Mouse (Mus musculus) retina, postnatal 1 day (tissue): ENCODE measurements around the gene Lmln.
"Not testable (repeated sequence)": the region's sequence is repeated elsewhere in the genome, so short reads cannot be mapped to it uniquely, and the experiment has no call there.

Experiments
- DNase-seq: peaks from one replicate; pipeline ENCODE4 v3.0.0-alpha.2; 2012

The Lmln gene

DNA sequence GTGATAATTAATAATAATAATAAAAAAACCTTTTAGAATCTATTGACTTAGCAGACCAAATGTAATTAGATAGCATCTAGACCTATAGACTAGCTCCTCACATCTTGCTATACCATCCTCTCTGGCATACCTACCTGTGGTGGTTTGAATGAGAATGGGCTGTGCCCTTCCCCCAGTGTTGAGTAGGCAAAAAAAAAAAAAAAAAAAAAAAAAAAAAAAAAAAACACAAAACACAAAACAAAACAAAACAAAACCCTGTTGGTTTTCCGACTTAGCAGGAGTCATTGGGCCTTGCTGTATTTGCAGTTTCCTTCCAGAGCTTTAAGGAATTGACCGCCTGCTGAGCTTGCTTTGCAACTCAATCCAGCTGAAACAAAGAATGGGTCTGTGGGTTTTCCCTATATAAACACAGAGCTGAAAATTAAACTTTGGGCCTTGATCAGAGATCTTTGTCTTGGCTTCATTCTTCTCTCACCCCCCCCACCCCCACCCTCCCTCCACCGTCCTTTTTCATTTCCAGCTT is 79.5 kb downstream of the Lmln start:
- DNase-seq: no peak

DNA sequence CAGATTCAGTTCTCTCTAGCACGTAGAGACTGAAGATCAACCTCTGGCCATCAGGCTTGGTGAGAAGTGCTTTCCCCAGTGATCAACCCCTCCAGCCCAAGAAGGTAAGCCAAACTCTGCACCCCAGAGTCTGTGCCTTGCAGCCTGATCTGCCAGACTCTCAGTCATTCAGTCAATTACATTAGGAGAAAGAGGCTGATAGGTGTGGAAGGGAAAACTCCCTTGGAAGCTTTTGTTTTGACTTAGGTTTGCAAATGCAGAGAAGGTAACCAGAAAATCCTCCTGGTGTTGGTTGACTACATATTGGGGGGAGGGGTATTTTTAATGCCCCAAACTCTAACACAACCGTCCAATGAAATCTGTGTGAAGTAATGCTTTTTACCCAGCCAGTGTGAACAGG is 81.1 kb downstream of the Lmln start:
- no peak for DNase-seq

DNA sequence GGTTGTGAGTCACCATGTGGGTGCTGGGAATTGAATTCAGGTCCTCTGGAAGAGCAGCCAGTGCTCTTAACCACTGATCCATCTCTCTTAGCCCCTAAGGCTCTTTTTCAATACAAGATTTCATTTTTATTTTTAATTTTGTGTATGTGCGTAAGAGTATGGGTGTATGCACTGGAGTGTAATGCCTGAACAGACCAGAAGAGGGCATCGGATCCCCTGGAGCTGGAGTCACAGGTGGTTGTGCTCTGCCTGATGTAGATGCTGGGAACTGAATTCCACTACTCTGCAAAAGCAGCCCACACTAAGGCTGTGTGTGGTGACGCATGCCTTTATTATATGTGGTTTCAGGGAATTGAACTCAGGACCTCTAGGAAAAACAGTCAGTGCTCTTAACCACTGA is 83.9 kb downstream of the Lmln start:
- DNase-seq: no peak

DNA sequence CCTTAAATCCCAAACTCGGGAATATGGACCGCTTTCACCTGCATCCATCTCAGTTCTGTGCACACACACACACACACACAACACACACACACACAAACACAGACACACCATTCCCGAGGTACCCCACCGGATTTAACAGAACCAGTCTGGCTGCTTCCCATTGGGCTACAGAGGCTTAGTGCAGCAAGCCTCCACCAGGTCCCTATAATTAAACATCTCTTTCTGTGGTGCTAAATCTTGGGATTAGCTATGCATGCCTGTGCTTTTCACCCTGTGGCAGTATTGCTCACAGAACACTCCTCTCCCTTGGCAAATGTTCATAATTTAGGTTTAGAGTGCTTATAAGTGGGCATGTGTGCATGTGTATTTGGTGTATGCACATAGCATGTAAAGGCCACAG is 85.8 kb downstream of the Lmln start:
- DNase-seq: no peak

DNA sequence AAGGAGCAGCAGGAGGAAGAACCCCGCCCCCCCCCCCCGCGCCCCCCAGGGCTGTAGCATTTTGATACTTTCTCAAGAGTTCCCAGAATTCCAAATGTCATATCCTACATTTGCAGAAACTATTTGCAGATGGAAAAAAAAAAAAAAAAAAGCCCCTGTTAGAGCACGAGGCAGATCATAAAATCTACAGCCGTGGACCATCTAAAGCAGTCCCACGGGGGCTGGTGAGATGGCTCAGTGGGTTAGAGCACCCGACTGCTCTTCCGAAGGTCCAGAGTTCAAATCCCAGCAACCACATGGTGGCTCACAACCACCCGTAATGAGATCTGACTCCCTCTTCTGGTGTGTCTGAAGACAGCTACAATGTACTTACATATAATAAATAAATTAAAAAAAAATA is 88.6 kb downstream of the Lmln start:
- not testable (repeated sequence) for DNase-seq

DNA sequence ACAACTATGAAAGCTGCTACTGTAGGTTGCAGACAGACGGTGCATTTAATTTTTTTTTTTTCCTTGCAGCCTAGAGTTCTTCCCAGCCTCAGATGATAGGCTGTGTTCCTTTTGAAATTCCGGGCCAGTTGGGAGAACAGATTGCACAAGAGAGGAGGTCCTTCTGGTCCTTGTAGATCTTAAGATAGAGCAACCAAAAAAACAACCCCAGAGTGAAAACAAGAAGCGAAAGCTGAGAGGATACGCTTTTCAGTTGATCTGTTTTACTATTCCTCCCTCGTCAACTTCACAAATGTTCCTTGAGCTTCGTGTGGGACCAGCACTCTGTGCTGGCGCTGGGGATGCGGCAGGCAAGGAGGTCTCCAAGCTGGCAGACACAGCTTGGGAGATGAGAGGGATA is 89.2 kb downstream of the Lmln start:
- DNase-seq: no peak

DNA sequence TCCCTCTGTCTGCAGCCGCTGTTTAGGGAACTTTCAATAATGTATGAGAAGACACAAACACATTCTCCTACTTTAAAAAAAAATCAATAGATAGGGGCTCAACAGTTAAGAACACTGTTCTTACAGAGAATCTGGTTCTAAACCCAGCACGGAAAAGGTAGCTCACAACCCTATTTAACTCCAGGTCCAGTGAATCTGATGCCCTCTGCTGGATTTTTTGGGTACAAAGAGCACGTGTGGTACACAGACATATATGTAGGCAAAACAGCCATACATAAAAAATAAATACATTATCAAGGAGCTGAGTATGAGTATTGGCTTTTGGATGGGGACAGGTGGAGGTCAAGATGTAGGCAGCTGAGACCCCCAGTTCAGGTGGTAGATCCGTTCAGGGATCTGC is 92.7 kb downstream of the Lmln start:
- peak; percentile 60 for DNase-seq

DNA sequence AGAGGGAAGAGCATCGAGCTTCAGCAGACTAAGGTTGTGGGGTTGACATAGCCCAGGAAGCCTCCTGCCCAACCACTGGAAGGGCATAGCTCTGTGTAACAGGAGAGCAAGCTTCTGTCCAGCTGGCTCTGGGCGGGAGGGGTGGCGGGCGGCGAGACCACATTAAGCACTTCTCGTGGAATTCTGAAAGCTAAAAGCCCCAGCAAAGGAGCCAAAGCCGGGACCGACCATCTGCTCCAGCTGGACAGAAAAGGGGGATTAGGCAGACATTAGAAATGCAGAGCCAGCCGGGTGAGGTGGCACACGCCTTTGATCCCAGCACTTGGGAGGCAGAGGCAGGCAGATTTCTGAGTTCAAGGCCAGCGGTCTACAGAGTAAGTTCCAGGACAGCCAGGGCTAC is 95.7 kb downstream of the Lmln start:
- DNase-seq: peak; percentile 51

DNA sequence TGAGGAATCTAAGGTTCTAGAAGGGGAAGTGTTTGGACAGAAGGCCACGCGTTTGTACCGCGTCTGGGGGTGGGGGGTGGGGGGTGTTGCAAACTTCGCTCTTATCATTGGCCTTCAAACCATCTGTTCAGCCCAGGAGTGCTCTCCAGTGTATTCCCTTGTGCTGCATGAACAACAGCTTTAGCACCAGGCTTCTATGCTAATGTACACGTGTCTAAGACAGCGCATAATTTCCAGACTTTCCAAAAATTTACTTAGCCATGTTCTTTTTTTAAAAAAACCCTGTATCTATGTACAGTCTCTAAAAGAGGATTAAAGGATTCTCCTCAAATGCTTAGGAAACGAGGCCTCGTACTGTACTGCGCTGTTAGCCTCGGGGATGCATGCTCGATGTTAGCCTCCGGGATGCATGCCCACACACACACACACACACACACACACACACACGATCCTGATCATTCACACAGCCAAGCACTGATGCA is 96.3 kb downstream of the Lmln start:
- DNase-seq: no peak

DNA sequence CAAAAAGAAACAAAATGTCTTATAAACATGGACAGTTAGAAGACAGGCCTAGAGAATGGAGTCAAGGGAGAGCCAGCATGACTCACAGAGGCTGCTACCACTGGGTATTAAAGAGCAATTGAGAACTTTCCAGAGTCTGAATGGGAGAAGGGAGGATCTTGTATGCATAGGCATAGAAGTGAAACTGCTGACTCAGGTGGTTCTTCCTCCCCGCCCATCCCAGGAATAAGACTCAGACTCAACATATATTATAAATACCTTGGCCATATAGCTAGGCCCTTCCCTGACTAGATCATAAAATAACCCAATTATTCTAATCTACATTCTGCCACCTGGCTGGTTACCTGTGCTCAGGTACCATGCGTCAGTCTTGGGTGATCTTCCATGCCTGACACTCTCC is 97.0 kb downstream of the Lmln start:
- DNase-seq: no peak

DNA sequence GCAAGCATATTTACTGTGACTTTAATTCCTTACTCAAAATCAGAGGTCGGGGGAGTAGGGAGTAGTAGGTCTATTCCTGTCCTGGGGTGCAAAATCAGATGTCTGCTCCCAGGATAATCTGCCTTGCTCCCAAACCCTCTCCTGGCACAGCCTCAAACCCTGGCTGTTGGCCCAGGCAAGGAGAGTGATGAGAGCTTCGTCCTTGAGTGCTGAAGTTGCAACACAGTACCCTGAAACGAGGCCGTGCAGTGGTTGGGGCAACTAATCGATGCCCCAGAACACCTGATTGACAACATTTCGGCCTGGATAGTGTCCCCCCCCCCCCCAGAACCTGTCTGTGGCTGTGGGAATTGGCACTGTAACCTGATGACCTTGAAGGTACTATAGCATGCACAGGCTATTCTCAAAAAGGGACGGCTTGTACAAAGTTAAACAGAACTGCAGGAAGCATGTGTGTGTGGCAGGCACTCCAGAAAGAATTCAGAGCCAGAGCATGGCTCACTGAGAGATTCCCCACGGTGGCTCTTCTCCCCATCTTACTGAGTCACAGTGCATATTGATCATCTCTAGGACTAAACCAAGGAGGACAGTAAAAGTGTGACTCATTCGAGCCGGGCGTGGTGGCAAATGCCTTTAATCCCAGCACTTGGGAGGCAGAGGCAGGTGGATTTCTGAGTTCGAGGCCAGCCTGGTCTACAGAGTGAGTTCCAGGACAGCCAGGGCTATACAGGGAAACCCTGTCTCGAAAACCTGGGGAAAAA is 101.2 kb downstream of the Lmln start:
- DNase-seq: no peak

DNA sequence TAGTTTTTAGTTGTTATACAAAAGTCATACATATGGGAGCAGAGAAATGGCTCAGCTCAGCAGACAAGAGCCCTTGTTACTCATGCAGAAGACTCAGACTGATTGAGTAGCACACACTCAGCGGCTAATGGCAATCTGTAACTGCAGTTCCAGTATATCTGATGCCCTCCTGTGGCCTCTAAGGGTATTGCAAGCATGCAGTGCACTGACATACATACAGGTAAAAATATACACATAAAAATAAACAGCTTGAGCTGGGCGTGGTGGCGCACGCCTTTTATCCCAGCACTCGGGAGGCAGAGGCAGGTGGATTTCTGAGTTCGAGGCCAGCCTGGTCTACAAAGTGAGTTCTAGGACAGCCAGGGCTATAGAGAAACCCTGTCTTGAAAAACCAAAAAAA is 104.0 kb downstream of the Lmln start:
- peak; percentile 70 for DNase-seq

DNA sequence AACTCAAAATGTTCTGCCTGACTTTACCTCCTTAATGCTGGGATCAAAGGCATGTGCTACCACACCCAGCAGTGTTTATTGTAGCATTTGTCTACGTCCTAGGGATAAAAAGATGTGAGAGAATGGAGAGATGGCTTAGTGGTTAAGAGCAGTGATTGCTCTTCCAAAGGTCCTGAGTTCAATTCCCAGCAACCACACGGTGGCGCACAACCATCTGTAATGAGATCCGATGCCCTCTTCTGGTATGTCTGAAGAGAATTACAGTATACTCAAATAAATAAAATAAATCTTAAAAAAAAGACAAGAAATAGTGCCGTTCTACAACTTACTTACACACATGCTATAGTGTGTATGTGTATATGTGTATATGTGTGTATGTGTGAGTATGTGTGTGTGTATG is 105.2 kb downstream of the Lmln start:
- no peak for DNase-seq

DNA sequence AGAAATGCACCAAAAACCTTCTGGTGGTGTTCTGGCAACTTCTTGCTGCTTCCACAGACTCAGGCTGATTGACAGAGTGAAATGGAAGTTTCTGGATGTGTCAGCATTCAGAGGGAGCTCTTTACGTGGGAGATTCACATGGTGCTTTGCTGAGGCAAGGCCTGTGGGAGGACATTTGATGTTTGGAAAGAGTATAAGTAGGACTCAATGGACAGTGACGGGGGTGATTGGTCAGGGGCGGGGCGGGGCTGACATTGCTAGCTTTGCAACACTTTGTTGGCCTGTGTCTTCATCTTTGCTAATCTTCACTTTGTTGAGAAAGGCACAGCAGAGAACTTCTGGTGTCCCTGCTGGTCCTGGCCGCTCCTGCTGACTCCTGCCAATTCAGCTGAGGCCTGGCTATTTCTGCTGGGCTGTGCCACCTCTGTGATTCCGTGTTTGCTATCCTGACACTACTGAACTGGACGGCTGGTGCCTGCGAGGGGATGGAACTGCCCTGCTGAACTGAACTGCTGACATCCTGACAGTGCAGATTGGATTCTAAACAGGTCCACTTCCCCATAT is 107.2 kb downstream of the Lmln start:
- DNase-seq: no peak

DNA sequence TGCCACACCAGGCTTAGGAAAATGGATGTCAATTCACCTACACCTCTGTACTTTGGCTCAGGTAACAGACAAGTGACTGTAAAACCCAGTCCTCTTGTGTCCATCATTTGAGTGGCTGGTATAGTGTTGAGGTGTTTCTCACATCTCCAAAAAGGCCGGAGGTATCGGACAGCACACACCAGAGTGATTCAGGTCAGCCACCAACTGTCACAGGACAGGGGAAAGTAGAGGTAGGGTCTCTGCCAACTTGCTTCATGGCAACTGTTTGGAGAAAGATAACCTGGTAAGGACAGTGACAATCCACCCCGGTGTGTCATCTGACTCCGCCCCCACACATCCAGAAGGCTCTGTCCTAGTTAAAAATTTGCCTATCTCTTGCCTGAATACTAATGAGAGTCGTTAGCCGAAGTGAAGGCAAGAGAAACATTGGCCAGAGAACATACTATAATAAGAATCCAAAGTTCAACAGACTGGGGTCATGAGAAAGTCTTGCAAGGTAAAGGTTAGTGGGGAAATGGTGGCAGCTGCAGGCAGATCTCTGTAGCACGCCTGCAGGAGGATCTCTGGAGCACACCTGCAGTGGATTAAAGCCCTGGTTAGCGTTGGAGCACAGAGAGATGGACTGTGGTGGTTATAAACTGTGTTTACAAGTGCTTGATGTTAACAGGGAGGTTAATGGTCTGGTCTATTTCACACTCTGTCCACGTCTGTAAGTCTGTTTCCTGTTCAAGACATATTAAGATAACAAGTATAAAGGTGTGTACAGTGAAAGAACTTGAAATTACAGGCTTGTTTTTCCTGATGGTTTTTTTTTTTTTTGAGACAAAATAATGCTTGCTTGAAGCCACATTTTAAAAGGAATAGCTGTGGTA is 108.6 kb downstream of the Lmln start:
- DNase-seq: peak; percentile 13

DNA sequence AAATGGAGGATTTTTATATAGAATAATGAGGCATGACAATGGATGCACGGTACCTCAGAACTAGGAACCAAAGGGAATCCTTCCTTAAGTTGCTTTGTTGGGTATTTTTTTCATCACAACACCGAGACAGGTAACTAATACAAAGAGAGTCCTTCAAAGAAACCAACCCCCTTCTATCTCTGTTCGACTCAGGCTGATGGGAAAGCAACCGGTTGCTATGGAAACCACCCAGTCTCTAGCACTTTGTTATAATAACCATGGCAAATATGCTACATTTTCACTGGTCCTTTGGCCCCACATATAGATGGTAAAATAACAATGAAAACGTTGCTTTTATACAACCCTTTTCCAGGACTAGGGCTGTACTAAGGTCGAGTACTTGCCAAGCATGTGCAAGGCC is 109.5 kb downstream of the Lmln start:
- DNase-seq: no peak

DNA sequence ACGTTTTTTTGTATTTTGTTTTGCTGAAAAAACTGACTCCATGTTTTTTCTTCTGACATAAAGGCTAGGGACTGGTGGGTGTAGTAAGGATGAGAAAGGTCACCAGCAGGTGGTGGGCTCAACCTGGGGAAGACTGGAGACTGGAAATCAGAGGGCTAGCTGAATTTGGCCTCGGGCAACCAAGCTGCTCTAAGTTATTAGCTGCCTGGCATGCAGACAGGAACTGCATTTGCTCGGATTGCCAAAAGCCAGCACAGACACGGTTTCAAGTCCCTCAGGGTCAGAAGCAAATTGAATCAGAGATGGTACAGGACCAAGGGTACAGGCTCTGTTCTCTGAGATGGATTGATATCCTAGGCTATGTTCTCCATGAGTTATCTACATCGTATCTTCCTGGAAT is 110.8 kb downstream of the Lmln start:
- peak; percentile 29 for DNase-seq

DNA sequence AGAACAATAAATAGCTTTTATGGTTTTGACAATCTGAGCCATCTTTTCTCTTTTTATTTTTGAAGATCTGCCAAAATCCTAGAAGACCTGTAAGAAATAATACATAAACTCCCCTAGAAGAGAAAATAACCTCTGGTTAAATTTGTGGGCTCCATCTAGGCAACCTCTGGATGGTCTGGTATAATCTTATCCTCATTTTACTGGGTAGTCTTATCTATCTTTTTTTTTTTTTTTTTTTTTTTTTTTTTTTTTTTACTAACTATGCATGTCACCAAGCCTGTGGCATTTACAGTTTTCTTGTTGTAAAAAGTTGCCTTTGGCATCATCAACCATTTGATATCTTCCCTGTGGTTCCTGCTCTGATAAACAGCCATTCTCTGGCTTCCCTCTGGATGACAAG is 112.4 kb downstream of the Lmln start:
- no peak for DNase-seq

DNA sequence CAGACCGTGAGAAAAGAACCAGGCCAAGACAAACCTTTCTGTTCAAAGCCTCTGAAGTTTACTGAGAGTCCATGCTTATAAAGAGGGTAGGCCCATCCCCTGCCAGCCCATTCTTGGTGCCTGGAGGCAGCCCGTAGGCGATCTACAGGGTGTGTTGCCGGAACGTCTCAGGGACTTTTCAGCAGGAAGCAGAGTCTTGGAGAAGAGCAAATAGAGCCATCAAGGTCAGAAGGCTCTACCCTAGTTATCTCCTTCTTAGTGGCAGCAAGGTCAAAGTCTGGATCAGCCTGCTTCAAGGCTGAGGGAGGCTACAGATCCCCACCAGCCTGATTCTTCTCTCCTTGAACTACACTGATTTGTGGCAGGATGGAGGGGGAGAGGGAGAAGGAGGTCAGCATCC is 114.5 kb downstream of the Lmln start:
- DNase-seq: not testable (repeated sequence)
